Mouse (Mus musculus) T-helper 2 cell (primary cell): ENCODE data around the gene Ppp1r12b.

Source experiments
- in situ Hi-C: fragments of 300-600 bp; cut with MboI, MseI; formaldehyde crosslinking; loops from one replicate; pipeline ENCODE4 v1.15.1; 2025; ENCODE audit warnings: high pct_unique_total_duplicates

Gene Ppp1r12b

GRCm38 (mm10) chr1:134764831-134765458 is 190.8 kb downstream of the Ppp1r12b start:
- in situ Hi-C loops = loop anchor here (10.0 kb wide), 1 partner anchor 590 kb away; no protein-coding TSS in a partner anchor

- in situ Hi-C loops = loop anchor here (10.0 kb wide), 1 partner anchor 589 kb away; no protein-coding TSS in a partner anchor
Measured at GRCm38 (mm10) chr1:134763776-134764438, 191.8 kb downstream of the Ppp1r12b start.

DNA sequence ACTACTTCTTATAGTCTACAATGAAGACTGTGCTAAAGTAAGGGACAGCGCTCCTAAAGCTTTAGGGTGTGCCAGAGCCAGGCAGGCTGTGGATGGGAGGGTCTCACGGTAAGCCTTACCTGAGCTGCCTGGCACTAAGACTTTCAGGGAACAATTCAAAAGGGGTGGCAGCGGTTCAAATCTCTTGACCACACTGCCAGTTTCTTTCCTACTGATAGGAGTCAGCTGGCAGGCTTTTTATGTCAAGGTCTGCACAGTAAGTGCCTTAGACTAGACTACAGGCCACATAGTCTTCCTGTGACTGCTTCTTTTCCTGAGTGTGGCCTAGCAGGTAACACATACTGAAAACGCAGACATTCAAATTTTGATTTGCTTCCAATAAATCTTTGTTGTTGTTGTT is 192.5 kb downstream of the Ppp1r12b start:
- in situ Hi-C loops = loop anchor here (10.0 kb wide), 1 partner anchor 588 kb away; no protein-coding TSS in a partner anchor

DNA sequence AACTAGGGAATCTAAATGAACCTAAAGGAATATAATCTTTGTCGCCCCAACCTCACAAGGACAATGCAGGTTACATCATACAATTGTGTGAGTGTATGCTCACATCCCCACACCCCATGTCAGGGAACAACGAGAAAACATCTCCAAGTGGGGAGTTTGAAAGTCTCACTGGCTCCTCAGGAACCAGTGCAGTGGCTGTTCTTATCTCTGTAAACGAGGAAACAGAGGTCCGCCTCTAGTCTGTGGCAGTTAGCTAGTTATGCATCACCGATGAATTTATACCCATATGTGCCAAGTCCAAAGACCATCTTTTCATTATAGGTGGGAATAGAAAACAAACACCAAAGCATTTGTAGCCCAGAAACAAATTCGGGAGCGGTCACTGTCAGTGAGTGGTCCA is 194.2 kb downstream of the Ppp1r12b start:
- in situ Hi-C loops = loop anchor here (10.0 kb wide), 1 partner anchor 587 kb away; no protein-coding TSS in a partner anchor

GRCm38 (mm10) chr1:134760642-134761041 is 195.1 kb downstream of the Ppp1r12b start:
- in situ Hi-C loops = loop anchor here (10.0 kb wide), 1 partner anchor 586 kb away; no protein-coding TSS in a partner anchor

DNA sequence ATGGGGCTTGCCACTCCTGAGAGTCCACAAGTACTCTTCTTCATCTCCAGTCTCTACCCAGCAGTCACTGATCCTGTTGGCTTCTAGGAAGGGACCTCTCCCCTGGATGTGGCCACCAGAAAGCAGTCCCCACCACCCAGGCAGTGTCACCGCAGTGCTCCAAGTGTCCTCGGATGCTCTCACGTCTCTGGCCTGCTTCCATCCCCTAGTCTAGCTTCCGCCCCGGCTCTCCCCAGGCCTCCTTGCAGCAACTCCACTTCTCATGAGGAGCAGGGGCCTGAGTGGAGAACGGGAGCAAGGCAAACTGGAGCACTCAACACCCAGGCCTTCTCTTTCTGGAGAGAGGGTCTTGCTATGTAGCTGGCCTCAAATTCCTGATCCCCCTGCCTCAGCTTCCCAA is 196.6 kb downstream of the Ppp1r12b start:
- in situ Hi-C loops = no loop called here

- in situ Hi-C loops = no loop called here
Measured at GRCm38 (mm10) chr1:134757230-134757629, 198.5 kb downstream of the Ppp1r12b start.

GRCm38 (mm10) chr1:134756190-134756873 is 199.4 kb downstream of the Ppp1r12b start:
- in situ Hi-C loops = no loop called here

GRCm38 (mm10) chr1:134755548-134756189 is 200.1 kb downstream of the Ppp1r12b start:
- in situ Hi-C loops = no loop called here

DNA sequence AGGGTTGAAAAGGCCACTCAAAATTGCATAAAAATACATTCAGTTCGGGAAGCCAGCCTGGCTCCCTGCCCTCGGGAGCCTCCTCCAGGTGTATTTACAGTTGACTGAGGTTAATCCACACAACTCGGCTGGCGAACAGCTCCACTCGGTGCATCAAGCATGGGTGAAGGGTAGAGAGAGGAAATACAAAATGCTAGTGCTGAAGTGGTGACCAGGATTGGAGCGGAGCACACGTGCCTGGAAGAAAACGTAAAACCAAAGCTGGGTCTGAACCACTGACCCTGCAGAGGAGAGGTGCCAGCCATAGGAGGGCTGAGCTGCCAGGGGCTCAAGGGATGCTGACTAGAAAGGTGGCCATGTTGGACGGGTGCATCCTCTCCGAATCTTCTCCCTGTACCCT is 200.9 kb downstream of the Ppp1r12b start:
- in situ Hi-C loops = no loop called here

GRCm38 (mm10) chr1:134753751-134754630 is 201.8 kb downstream of the Ppp1r12b start:
- in situ Hi-C loops = no loop called here

GRCm38 (mm10) chr1:134752447-134752846 is 203.3 kb downstream of the Ppp1r12b start:
- in situ Hi-C loops = no loop called here

GRCm38 (mm10) chr1:134749889-134750288 is 205.9 kb downstream of the Ppp1r12b start:
- in situ Hi-C loops = no loop called here

- in situ Hi-C loops = no loop called here
Measured at GRCm38 (mm10) chr1:134747236-134748174, 208.2 kb downstream of the Ppp1r12b start.

GRCm38 (mm10) chr1:134745648-134746047 is 210.1 kb downstream of the Ppp1r12b start:
- in situ Hi-C loops = no loop called here

DNA sequence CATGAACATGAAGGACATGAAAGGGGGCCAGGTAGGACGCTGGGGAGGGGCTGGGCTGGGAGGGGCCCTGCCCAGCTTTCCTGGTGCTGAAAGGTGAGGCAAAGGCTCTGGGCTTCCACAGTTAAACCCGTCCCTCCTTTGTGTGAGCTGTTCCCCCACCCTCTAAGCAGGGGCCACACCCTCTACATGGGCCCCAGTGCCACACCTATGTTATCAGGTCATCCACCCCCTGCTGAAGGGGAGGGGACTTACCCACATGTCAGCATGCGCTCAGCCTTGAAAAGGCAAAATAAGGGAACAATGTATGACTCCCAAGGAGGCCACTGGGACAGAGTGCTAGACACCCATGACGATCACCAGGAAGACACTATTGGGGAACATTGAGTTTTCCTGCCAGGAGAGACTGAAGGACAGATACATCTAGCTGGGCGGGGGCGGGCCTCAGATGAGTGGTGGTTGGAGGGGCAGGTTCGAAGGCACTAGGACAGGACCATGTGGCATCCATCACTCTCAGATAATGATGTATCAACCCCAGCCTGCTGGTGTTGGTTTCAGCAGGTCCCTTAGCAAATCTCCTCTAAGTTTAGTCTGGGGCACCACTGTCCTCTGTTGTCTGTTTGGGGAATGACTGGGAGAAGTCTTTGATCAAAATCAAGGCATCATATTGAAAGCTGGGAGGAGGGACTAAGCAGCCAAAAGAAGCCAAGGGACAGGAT is 213.6 kb downstream of the Ppp1r12b start:
- in situ Hi-C loops = no loop called here

DNA sequence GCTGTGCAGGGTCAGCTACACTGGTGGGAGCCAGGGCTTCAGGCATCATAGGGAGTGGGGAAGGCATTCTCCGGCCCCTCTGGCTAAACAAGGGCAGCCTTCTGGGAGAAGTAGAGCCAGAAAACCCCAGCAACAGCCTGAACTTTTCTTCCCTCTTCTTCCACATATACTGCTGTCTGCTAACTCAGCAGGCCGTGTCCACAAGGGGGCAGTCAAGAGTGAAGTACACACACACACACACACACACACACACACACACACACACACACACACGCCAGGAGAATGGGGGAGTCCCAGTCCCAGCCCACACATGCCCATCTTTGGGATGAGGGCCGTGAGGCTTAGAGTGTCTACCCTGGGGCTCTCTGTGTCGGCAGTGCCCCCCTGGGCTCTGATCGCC is 214.3 kb downstream of the Ppp1r12b start:
- in situ Hi-C loops = no loop called here

GRCm38 (mm10) chr1:134737463-134737862 is 218.3 kb downstream of the Ppp1r12b start:
- in situ Hi-C loops = loop anchor here (5.0 kb wide), 1 partner anchor 40 kb away; no protein-coding TSS in a partner anchor

GRCm38 (mm10) chr1:134733659-134734058 is 222.1 kb downstream of the Ppp1r12b start:
- in situ Hi-C loops = no loop called here
